Mouse (Mus musculus) midbrain, embryonic 13.5 days (tissue): ENCODE results near the gene Antxr1. TPM values are rescaled to one million over a fixed set of nuclear protein-coding genes. Genes with fewer than 3 reads are reported as not detected.

Experiments
- ATAC-seq: fragments of 200-750 bp; cut with Nextera tagmentation; 2 replicates; pipeline ENCODE4 v1.8.0; 2017; ENCODE audit warnings: mild to moderate bottlenecking, moderate TSS enrichment, moderate library complexity
- H3K27ac ChIP-seq: fragments of 300-500 bp; sonication (generic); 2 replicates; pipeline ENCODE4 v1.5.1; 2015; ENCODE audit warnings: inconsistent platforms, mild to moderate bottlenecking, moderate library complexity
- H3K27me3 ChIP-seq: fragments of 300-500 bp; sonication (generic); 2 replicates; pipeline ENCODE4 v1.6.1; 2015; ENCODE audit warnings: mild to moderate bottlenecking, inconsistent platforms
- H3K36me3 ChIP-seq: fragments of 300-500 bp; sonication (generic); 2 replicates; pipeline ENCODE4 v1.6.1; 2015; ENCODE audit warnings: mild to moderate bottlenecking, inconsistent platforms
- H3K4me1 ChIP-seq: fragments of 300-500 bp; sonication (generic); replicated peaks from 2 replicates; pipeline ENCODE4 v1.6.1; 2015; ENCODE audit warnings: inconsistent platforms
- H3K4me2 ChIP-seq: fragments of 300-500 bp; sonication (generic); replicated peaks from 2 replicates; pipeline ENCODE4 v1.6.1; 2015; ENCODE audit warnings: moderate library complexity, mild to moderate bottlenecking, inconsistent platforms
- H3K4me3 ChIP-seq: fragments of 300-500 bp; sonication (generic); replicated peaks from 2 replicates; pipeline ENCODE4 v1.5.1; 2015; ENCODE audit warnings: mild to moderate bottlenecking, inconsistent platforms
- H3K9ac ChIP-seq: fragments of 300-500 bp; sonication (generic); replicated peaks from 2 replicates; pipeline ENCODE4 v1.6.1; 2015; ENCODE audit warnings: mild to moderate bottlenecking, inconsistent platforms
- H3K9me3 ChIP-seq: fragments of 300-500 bp; sonication (generic); 2 replicates; pipeline ENCODE4 v1.6.1; 2016; ENCODE audit warnings: mild to moderate bottlenecking, inconsistent platforms
- WGBS: fragments of 180-500 bp; shearing (Covaris S2); methylation state at CpG from one replicate; pipeline ENCODE4 v1.1.7; 2015; 5-methylcytosine and 5-hydroxymethylcytosine counted together
- polyA plus RNA-seq: library from polyadenylated mRNA; unstranded; fragments of >200 nt; fragmentation: Nextera tagmentation; extraction: Ambion mirVana; gene quantifications from 2 replicates; pipeline ENCODE4 v1.2.1, GENCODE M21; 2015

Gene Antxr1
- polyA plus RNA-seq, 1 experiment from 2014 or later, result 2.9 TPM

DNA sequence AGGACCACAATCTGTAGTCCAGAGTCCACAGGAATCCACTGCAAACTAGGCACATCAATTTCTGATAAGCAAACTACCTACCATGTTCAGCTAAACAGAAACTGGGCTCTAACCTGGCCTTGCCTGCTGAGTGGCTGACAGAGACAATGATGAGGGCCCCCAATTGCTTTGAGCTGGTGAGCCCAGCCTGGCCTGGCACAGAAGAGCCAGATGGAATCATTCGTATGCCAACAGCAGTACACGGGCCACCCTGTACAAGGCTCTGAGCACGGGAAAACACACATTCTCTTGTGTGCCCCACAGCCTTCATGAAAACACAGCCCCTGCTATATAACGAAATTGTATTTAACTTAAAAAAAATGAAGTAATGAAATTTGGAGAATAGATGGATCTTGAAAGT, 128.8 kb downstream of the Antxr1 start:
- Histone ChIP-seq H3K27ac (no peak overlapping the region), H3K27me3 (no peaks in the 10 kb centered on the region), H3K9ac (no peak overlapping the region), H3K9me3 (no peaks in the 10 kb centered on the region), H3K4me2 (no peak overlapping the region), H3K4me1 (peaks cover 13% of the 10 kb centered on the region), H3K4me3 (no peak overlapping the region), H3K36me3 (no peaks in the 10 kb centered on the region)
- no peak for ATAC-seq
- 93% methylated on average over 4 of the region's 4 CpGs for WGBS

GRCm38 (mm10) chr6:87203467-87203866, 132.2 kb downstream of the Antxr1 start:
- WGBS, result 65% methylated on average over 4 of the region's 4 CpGs

GRCm38 (mm10) chr6:87203065-87203464, 132.6 kb downstream of the Antxr1 start:
- Histone ChIP-seq H3K36me3 (no peaks in the 10 kb centered on the region), H3K9me3 (no peaks in the 10 kb centered on the region), H3K4me2 (no peak overlapping the region), H3K4me3 (no peak overlapping the region), H3K27me3 (no peaks in the 10 kb centered on the region), H3K9ac (no peak overlapping the region), H3K4me1 (peaks cover 13% of the 10 kb centered on the region), H3K27ac (no peak overlapping the region)
- no peak for ATAC-seq
- WGBS, result 71% methylated on average over 2 of the region's 2 CpGs

More at GRCm38 (mm10) chr6:87203467-87203866, 132.2 kb downstream of the Antxr1 start:
- Histone ChIP-seq H3K36me3 (no peaks in the 10 kb centered on the region), H3K4me2 (no peak overlapping the region), H3K27ac (no peak overlapping the region), H3K4me1 (peaks cover 13% of the 10 kb centered on the region), H3K9ac (no peak overlapping the region), H3K27me3 (no peaks in the 10 kb centered on the region), H3K9me3 (no peaks in the 10 kb centered on the region), H3K4me3 (no peak overlapping the region)
- ATAC-seq, result no peak

GRCm38 (mm10) chr6:87202048-87202605, 133.5 kb downstream of the Antxr1 start:
- H3K9ac ChIP-seq, result no peak overlapping the region
- no peak for ATAC-seq

DNA sequence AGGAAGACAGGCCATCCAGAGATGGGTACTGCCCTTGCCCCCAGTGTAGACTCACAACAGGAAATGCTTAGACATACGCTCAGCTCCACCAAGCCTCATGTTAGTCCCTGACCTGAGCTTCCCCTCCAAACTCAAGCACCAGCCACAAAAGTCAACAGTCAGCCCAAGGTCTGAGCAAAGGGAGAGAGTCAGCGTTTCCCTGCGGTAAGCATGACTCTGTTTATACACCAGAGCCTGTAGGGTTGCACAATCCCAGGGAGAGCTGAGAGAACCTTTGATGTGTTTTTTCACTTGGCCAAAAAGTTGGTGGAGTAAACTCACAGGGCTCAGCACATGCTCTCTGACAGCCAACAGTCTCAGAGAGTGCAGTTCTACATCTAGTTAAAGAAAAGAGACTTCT, 145.9 kb downstream of the Antxr1 start:
- Histone ChIP-seq H3K9me3 (no peaks in the 10 kb centered on the region), H3K4me2 (no peak overlapping the region), H3K9ac (no peak overlapping the region), H3K27me3 (no peaks in the 10 kb centered on the region), H3K36me3 (no peaks in the 10 kb centered on the region), H3K27ac (no peak overlapping the region), H3K4me3 (no peak overlapping the region), H3K4me1 (no peaks in the 10 kb centered on the region)
- 91% methylated on average over 3 of the region's 3 CpGs for WGBS
- ATAC-seq, result no peak

More at GRCm38 (mm10) chr6:87202048-87202605, 133.5 kb downstream of the Antxr1 start:
- H3K27me3 ChIP-seq, result no peaks in the 10 kb centered on the region
- no peak overlapping the region for H3K4me3 ChIP-seq
- H3K9me3 ChIP-seq, result no peaks in the 10 kb centered on the region
- no peak overlapping the region for H3K27ac ChIP-seq
- WGBS, result 95% methylated on average over 13 of the region's 13 CpGs
- no peak overlapping the region for H3K4me2 ChIP-seq
- no peaks in the 10 kb centered on the region for H3K36me3 ChIP-seq
- H3K4me1 ChIP-seq, result peaks cover 13% of the 10 kb centered on the region

DNA sequence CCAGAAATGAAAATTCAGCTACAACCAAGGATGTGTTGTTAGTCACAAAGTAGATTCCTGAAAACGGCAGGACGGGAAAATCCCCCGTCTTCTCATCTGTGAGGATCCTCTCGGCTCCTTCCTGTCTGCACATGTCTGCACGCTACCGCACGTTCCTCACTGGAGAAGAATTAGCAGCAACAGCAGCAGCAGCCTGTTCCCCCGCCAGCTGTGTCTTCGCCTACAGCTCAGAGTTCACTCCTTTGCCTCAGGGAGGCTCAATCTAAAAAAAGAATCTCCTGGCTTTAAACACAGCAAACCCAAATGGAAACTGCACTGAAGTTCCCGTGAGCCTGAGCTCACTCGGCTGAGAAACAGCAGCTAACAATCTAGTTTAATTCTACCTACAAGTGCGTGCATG, 148.6 kb downstream of the Antxr1 start:
- Histone ChIP-seq H3K4me3 (no peak overlapping the region), H3K27ac (no peak overlapping the region), H3K9ac (no peak overlapping the region), H3K36me3 (no peaks in the 10 kb centered on the region), H3K27me3 (no peaks in the 10 kb centered on the region), H3K4me1 (no peaks in the 10 kb centered on the region), H3K9me3 (no peaks in the 10 kb centered on the region), H3K4me2 (no peak overlapping the region)
- 85% methylated on average over 12 of the region's 12 CpGs for WGBS
- ATAC-seq, result no peak

DNA sequence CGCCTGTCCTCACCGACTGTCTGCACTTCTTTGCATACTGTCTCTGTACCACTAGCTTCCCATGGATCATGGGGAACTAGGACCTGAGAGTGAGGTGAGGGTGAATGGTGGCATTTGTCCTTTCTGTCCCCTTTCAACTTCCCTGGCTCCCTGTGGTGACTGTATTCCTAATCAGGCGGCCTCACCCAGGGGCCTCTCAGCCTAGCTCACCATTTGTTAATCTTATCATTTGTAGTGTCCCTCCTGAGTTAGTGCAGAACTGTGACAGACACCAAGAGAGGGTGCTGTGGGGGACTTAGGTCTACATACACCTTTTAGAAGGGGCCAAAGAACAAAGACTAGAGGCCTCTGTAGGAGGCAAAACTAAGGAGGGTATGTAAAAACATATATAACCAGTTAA, 151.2 kb downstream of the Antxr1 start:
- Histone ChIP-seq H3K9ac (no peak overlapping the region), H3K9me3 (no peaks in the 10 kb centered on the region), H3K27me3 (no peaks in the 10 kb centered on the region), H3K4me3 (no peak overlapping the region), H3K36me3 (peaks cover 3% of the 10 kb centered on the region; the same call in 1 of the 2 replicates), H3K27ac (no peak overlapping the region), H3K4me2 (no peak overlapping the region), H3K4me1 (no peaks in the 10 kb centered on the region)
- 77% methylated on average over 3 of the region's 3 CpGs for WGBS
- ATAC-seq, result no peak

DNA sequence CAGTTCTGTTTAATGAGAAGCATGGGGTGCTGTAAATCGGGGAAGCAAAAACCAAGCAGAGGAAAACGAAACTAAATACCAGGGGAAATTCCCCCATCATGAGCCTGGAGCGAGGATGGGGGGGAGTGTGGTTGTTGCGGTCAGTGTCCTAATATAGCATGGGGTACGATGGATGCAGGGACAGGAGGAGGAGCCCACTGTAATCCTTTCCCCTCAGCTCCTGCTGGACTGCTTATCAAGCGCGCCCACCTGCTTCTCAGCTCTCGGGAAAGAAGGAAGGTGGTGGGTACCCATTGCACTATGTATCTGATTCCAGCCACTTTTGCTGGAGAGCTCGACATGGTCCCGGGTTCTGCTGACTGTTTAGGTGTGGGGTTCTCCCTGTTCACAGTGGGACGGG, 151.6 kb downstream of the Antxr1 start:
- no peak overlapping the region for H3K4me2 ChIP-seq
- 87% methylated on average over 11 of the region's 11 CpGs for WGBS
- no peaks in the 10 kb centered on the region for H3K9me3 ChIP-seq
- peaks cover 8% of the 10 kb centered on the region for H3K36me3 ChIP-seq
- no peak for ATAC-seq
- H3K9ac ChIP-seq, result no peak overlapping the region
- no peaks in the 10 kb centered on the region for H3K4me1 ChIP-seq
- H3K27me3 ChIP-seq, result no peaks in the 10 kb centered on the region
- no peak overlapping the region for H3K27ac ChIP-seq
- no peak overlapping the region for H3K4me3 ChIP-seq

DNA sequence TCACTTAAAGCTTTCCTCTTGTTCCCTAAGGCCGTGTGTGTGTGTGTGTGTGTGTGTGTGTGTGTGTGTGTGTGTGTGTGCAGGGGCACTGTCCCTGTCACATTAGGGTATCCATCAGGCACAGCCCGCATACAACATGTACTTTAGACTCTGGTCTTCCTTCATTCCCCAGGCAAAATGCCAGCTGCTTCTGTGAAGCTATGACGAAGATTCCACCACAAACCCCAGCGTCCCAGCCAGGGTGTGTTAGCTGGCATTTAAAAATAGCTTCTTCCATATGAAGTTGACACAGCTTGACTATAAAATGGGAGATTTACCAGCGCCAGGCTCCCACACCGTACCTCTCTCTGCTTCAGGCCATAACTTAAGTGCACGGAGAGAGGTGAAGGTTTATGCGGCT, 152.5 kb downstream of the Antxr1 start:
- H3K36me3 ChIP-seq, result peaks cover 16% of the 10 kb centered on the region

GRCm38 (mm10) chr6:87182736-87183135, 152.9 kb downstream of the Antxr1 start:
- Histone ChIP-seq H3K9ac (no peak overlapping the region), H3K27me3 (no peaks in the 10 kb centered on the region), H3K27ac (no peak overlapping the region), H3K9me3 (no peaks in the 10 kb centered on the region), H3K4me1 (no peaks in the 10 kb centered on the region), H3K4me3 (no peak overlapping the region), H3K36me3 (peaks cover 19% of the 10 kb centered on the region), H3K4me2 (no peak overlapping the region)
- WGBS, result 83% methylated on average over 6 of the region's 6 CpGs
- no peak for ATAC-seq

More for the DNA sequence above, 152.5 kb downstream of the Antxr1 start:
- H3K4me1 ChIP-seq, result no peaks in the 10 kb centered on the region
- H3K4me3 ChIP-seq, result no peak overlapping the region
- no peak for ATAC-seq
- H3K27me3 ChIP-seq, result no peaks in the 10 kb centered on the region
- WGBS, result 87% methylated on average over 8 of the region's 8 CpGs
- H3K4me2 ChIP-seq, result no peak overlapping the region
- H3K9ac ChIP-seq, result no peak overlapping the region
- no peaks in the 10 kb centered on the region for H3K9me3 ChIP-seq
- H3K27ac ChIP-seq, result no peak overlapping the region

DNA sequence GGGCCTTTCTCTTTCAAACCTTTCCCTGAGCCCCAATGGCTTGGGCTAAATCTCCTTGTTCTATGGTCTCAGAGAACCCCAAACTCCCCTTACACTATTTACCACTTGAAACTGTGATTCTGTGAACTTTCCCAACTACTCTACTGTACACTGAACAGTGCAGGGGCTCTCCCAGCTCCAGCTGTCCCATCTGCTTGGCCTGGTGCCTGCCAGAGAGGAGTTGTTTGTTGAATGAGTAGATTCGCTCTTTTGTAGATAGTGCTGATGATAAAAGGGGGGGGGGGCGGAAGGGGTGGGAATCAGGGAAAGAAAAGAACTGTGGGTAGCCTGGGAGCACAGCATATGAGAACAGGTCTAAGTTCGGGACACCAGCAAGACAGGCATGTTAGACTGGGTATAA, 164.2 kb downstream of the Antxr1 start:
- Histone ChIP-seq H3K27me3 (no peaks in the 10 kb centered on the region), H3K9me3 (no peaks in the 10 kb centered on the region), H3K36me3 (peaks cover 4% of the 10 kb centered on the region; the same call in 1 of the 2 replicates), H3K9ac (no peak overlapping the region), H3K4me2 (no peak overlapping the region), H3K27ac (no peak overlapping the region), H3K4me1 (no peaks in the 10 kb centered on the region), H3K4me3 (no peak overlapping the region)
- 81% methylated on average over 3 of the region's 3 CpGs for WGBS
- ATAC-seq, result no peak

GRCm38 (mm10) chr6:87170875-87171274, 164.7 kb downstream of the Antxr1 start:
- Histone ChIP-seq H3K27me3 (no peaks in the 10 kb centered on the region), H3K4me1 (peaks cover 5% of the 10 kb centered on the region; the same call in 1 of the 2 replicates), H3K9me3 (no peaks in the 10 kb centered on the region), H3K27ac (no peak overlapping the region), H3K9ac (no peak overlapping the region), H3K36me3 (peaks cover 4% of the 10 kb centered on the region; the same call in 1 of the 2 replicates), H3K4me3 (no peak overlapping the region), H3K4me2 (no peak overlapping the region)
- no peak for ATAC-seq
- WGBS, result 95% methylated on average over 6 of the region's 6 CpGs

GRCm38 (mm10) chr6:87170277-87170676, 165.3 kb downstream of the Antxr1 start:
- no peaks in the 10 kb centered on the region for H3K9me3 ChIP-seq
- no peak overlapping the region for H3K4me3 ChIP-seq
- H3K27ac ChIP-seq, result no peak overlapping the region
- H3K27me3 ChIP-seq, result no peaks in the 10 kb centered on the region
- no peak overlapping the region for H3K4me2 ChIP-seq
- peaks cover 11% of the 10 kb centered on the region for H3K4me1 ChIP-seq
- no peak for ATAC-seq
- 96% methylated on average over 6 of the region's 6 CpGs for WGBS
- H3K36me3 ChIP-seq, result 0 out of 2 replicates have a peak, but pooled peaks cover under 1% of the 10 kb centered on the region
- H3K9ac ChIP-seq, result no peak overlapping the region
